Mouse (Mus musculus) C3H10T1/2 (cell line): ENCODE measurements around the gene Zfp60. TPM values are rescaled to one million over a fixed set of nuclear protein-coding genes. Genes with fewer than 3 reads are reported as not detected.

Source experiments
- polyA plus RNA-seq, 2 experiments: library from polyadenylated mRNA; unstranded; fragments of >200 nt; fragmentation: generic; extraction: Trizol; gene quantifications; one replicate each; pipeline ENCODE4 v1.2.1; 2012; ENCODE audit warnings: missing spikeins in 2 of 2

The Zfp60 gene
- polyA plus RNA-seq = 1 to 10 TPM in 1 of 2 experiments, under 1 TPM in 1; 0.19 to 2.0 TPM

DNA sequence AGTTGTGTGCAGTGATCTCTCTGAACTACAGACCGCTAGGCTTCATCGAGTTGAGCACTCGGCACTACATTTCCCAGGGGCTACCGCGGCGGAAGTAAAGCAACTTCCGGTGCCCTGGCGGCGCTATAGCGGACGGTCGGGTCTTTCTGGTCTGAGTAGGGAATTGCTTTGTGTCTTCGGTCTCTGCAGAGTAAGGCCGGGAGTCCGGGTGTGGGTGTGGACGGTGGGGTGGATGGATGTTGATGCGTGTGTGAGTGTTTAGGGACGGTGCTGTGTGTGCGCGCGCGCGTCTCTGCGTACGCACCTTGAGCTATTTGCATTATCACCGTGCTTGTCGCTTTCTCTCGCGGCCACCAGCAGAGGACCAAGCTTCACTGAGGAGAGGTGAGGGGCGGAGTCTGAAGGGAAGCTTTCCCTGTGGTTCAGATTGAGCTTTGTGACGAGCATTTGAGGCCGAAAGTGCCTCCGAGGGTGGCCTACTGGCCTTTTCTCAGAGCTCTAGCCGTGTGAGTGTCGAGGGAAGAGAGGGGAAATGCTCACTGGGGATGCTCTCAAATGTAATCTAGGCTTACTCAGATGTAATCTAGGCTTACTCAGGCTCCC is at the start of gene Zfp60:
Gene Zfp60 (plus strand): TSS at position 109 of the 603 bp plus-strand sequence.

GRCm38 (mm10) chr7:27688815-27689612 is 42.2 kb upstream of the Zfp60 start, which contains the start of gene Zfp607b:
Gene Zfp607b (plus strand): TSS chr7:27689340.

Other genes with a start within 250 kb of the Zfp60 start
- gene Sertad1, start 244.5 kb upstream of the Zfp60 start, polyA plus RNA-seq = 10 to 100 TPM; 78.0 to 83.1 TPM
- 1 to 10 TPM; 1.3 to 6.9 TPM for gene Prx, start 232.1 kb upstream of the Zfp60 start, polyA plus RNA-seq
- 1 to 10 TPM in 1 of 2 experiments, under 1 TPM in 1; 0.06 to 2.7 TPM for gene Hipk4, start 208.1 kb upstream of the Zfp60 start, polyA plus RNA-seq
- gene Pld3, start 178.2 kb upstream of the Zfp60 start, polyA plus RNA-seq = 100 to 1,000 TPM in 1 of 2 experiments, 10 to 100 TPM in 1; 25.5 to 115 TPM
- gene 2310022A10Rik, start 178.2 kb upstream of the Zfp60 start, polyA plus RNA-seq = 10 to 100 TPM; 11.0 to 14.0 TPM
- 100 to 1,000 TPM in 1 of 2 experiments, 10 to 100 TPM in 1; 65.5 to 179 TPM for gene Akt2, start 139.8 kb upstream of the Zfp60 start, polyA plus RNA-seq
- under 1 TPM; 0.05 to 0.26 TPM for gene Ttc9b, start 77.5 kb upstream of the Zfp60 start, polyA plus RNA-seq
- 10 to 100 TPM; 33.6 to 34.0 TPM for gene Map3k10, start 56.8 kb upstream of the Zfp60 start, polyA plus RNA-seq
- gene Zfp607b, start 42.0 kb upstream of the Zfp60 start, polyA plus RNA-seq = 1 to 10 TPM in 1 of 2 experiments, under 1 TPM in 1; 0.02 to 1.1 TPM
- under 1 TPM; 0.07 to 0.97 TPM for gene Zfp626, start 75.8 kb downstream of the Zfp60 start, polyA plus RNA-seq
- 1 to 10 TPM in 1 of 2 experiments, under 1 TPM in 1; 0.07 to 1.4 TPM for gene Zfp59, start 107.2 kb downstream of the Zfp60 start, polyA plus RNA-seq
- gene Zfp607a, start 126.1 kb downstream of the Zfp60 start, polyA plus RNA-seq = under 1 TPM; 0.04 to 0.78 TPM
- gene Zfp974, start 198.1 kb downstream of the Zfp60 start, polyA plus RNA-seq = 1 to 10 TPM in 1 of 2 experiments, under 1 TPM in 1; 0.29 to 2.0 TPM
- gene Zfp780b, start 247.8 kb downstream of the Zfp60 start, polyA plus RNA-seq = 1 to 10 TPM in 1 of 2 experiments, under 1 TPM in 1; 0.14 to 1.9 TPM